Mouse (Mus musculus) ZHBTc4 (cell line): Measurements from ENCODE around the gene Atp8b5.

Experiments used
- DNase-seq: peaks from one replicate; pipeline ENCODE4 v3.0.0-alpha.2; 2011; ENCODE audit warnings: low read depth, low spot score

Gene Atp8b5

GRCm38 (mm10) chr4:43266623-43267322, at the start of gene Atp8b5:
Gene Atp8b5 (plus strand): TSS chr4:43267159.
- peak; percentile 92 for DNase-seq

DNA sequence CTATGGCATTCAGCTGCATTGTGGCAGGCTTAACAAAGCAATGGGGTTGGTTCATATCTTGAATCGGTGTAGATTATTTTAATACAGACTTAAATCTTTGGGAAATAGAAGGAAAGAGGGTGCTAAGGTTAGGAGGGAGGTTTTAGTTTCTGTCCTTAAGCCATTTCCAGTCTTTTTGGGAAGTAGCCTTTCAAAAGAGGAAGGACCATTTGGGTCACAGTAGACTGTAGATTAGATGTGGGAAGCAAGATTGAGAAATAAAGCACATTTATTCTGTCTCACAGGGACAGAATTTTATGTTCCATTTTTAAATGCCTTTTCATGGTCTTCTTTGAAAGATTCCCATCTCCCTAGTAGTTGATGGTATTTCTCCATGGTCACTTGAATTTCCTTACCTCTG, 49.0 kb upstream of the Atp8b5 start:
- DNase-seq = no peak

- DNase-seq = no peak
Measured at GRCm38 (mm10) chr4:43231821-43232220, 35.1 kb upstream of the Atp8b5 start.

- no peak for DNase-seq
Measured at GRCm38 (mm10) chr4:43232985-43233384, 34.0 kb upstream of the Atp8b5 start.

GRCm38 (mm10) chr4:43233489-43233888, 33.5 kb upstream of the Atp8b5 start:
- DNase-seq = no peak

- no peak for DNase-seq
Measured at GRCm38 (mm10) chr4:43236898-43237297, 30.1 kb upstream of the Atp8b5 start.

- DNase-seq = no peak
Measured at GRCm38 (mm10) chr4:43240716-43241115, 26.2 kb upstream of the Atp8b5 start.

- DNase-seq = no peak
Measured at GRCm38 (mm10) chr4:43244022-43244421, 22.9 kb upstream of the Atp8b5 start.

DNA sequence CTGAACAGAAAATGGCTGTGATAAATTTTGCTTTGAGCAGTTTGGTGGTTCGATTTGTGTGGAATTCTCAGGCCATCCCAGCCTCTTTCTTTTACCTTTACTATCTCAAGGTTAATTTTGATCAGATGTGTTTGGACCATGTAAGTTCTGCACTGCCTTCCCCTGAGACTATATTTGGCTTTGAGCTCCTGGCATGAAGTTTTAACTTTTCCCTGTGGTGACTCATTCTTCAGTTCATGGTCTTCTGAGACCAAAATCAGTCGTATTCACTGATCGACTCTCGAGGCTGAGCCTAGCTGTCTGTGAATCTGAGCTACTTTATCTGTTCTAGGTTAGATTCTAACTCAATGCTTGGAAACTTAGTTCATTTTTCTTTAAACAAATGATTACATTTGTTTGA, 21.2 kb upstream of the Atp8b5 start:
- DNase-seq = no peak

DNA sequence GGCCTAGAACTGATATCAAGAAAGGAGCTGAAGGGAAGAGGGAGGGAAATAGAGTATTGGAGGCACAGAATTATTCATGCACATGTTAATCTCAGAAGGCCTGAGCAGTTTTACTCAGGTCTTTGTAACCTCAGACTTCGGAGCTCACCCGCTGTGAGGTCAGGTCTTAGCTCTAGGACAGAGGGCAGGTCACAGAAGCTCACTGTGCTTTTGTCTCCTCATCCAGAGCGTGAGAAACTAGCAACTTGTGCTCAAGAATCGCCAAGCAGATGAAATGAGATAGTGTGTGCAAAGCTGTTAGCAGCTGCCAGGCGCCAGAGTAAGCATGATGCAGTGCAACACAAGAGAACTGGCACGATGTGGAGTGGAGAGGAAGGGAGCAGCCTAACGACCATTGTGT, 18.9 kb upstream of the Atp8b5 start:
- peak; percentile 8 for DNase-seq

DNA sequence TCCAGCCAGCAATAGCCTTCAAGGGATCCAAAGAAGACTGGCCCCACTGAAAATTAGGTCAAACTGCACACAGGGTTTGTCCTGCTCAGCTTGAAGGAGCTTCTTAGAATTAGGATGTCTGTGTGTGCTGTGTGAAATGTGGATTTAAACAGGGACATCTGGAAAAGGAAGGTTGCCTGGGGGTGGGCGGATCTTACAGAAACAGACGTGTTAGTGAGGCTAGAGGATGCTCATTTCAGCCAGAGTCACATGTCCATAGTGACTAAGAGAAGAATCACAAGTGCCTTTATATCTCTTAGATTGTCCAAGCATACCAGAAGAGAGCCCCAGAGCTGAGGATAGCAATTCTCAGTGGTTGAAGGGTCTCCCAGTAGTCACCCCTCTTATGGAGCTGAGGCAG, 18.1 kb upstream of the Atp8b5 start:
- no peak for DNase-seq

DNA sequence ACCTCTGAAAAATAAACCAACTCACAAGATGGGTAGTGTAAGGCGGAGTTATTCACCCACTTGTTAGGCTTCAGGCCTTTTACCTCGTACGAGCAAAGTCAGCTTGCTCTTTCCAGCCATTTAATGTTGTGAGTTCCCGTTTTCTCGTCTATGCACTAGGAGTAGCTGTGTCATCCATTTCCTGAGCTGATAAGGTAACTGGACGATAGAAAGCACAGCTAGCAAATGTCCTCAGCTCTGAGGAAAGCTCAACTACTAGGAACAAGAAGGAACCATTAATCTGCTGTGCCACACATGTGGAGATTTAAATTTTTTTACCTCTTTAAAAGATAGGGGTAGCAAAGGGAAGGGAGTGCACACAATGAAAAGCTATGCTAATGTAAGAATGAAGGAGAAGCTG, 15.7 kb upstream of the Atp8b5 start:
- no peak for DNase-seq

DNA sequence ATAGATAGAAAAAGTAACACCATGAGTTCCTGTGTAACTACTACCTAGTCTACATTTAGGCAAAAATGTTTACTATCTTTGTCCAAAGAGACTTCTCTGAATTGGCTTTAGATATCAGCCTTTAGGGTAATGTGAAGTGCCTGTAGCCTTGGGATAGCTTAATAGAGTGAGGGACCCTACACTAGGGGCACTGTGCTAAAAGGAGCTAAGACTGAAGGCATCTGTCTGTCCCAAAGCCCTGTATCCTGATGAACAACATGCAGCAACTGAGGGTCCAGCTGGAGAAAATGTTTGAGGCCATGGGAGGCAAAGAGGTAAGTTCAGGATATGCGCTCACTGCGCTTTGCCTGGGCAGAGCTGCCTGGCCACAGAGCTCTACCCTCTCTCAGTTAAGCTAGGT, 9.9 kb upstream of the Atp8b5 start:
- DNase-seq = no peak

DNA sequence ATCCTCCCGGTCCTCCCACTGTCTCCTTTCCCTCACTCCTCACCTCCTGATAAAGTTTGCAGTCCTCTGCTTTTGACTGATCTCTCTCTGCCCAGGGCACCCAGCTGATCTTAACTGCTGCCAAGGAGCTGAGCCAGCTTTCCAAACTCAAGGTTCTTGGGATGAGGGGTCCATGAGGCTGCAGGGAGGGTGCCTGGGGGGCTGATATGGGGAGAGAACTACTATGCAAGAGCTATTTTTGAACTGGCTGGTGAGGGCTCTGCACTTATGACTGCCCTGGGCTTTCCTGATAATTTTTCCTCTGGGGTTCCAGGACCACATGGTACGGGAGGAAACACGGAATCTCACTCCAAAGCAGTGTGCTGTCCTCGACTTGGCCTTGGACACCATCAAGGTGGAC, 8.4 kb upstream of the Atp8b5 start:
- no peak for DNase-seq

DNA sequence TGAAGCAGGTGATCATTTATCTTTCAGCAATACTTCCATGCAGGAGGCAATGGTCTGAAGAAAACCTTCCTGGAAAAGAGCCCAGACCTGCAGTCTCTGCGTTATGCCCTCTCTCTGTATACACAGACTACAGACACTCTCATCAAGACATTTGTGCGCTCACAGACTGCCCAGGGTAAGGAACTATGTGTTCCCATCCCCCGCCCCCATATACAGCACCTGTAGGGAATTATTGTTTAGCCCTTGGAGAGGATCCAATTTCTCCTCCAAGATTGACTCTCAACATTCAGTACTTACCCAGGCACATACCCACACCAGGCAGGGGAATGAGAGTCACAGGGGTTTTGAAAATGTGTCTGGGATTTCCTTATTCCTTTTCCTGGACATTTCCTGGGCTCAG, 7.5 kb upstream of the Atp8b5 start:
- DNase-seq = no peak

DNA sequence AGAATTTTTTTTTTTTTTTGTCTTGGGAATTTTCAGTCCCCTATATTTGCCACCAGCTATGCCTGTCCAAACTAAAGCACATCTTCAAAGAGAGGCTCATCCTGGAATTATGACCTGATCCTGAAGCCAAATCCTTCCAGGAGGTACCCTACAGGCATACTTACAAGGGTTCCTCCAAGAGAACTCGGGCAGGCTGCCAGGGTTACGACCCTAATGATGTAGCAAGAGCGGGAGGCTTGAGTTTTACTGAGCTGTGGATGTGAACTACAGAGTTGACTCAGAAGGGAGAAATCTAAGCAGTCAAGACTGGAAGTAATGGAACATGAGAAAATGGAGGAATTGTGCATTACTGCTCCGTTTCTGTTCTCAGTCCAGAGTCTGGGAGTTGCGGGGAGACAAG, 6.9 kb upstream of the Atp8b5 start:
- no peak for DNase-seq

GRCm38 (mm10) chr4:43262821-43263220, 4.1 kb upstream of the Atp8b5 start:
- DNase-seq = no peak

DNA sequence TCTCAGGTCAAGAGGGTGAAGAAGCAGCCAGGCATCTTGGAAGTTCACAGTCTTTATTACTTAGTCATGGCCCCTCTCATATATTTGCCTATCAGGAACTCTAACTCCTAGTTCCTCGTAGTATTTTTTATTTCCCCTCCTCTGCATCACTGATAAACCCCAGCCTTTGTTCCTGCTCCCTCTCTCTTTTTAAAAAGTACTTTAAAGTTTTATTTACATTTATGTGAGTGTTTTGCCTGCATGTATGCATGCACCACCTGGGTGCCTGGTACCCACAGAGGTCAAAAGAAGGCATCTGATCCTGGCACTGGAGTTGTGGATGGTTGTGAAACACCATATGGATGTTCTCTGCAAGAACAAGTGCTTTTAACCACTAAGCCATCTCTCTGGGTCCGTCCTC, 813 bp upstream of the Atp8b5 start:
- DNase-seq = no peak

GRCm38 (mm10) chr4:43267323-43267658, 332 bp downstream of the Atp8b5 start:
- no peak for DNase-seq

- no peak for DNase-seq
Measured at GRCm38 (mm10) chr4:43285476-43285875, 18.5 kb downstream of the Atp8b5 start.

DNA sequence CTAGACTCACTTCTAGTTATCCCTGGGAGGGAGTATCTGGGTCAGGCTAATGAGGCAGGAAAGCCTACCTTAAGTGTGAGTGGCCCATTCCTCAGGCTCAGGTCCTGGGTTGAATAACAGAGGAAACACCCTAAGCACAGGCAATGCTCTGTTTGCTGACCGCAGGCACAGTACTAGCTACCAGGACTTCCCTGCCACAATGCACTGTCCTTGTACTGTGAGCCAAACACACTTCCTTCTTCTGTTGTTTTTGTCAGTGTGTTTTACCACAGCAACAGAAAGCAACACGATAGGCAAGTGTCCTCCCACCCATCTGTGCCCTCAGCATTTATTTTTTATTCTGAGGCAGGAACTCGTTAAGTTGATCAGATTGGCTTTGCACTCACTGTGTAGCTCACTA, 20.3 kb downstream of the Atp8b5 start:
- DNase-seq = no peak

GRCm38 (mm10) chr4:43294001-43294400, 27.0 kb downstream of the Atp8b5 start:
- DNase-seq = peak; percentile 53

GRCm38 (mm10) chr4:43309696-43310338, 42.9 kb downstream of the Atp8b5 start:
- no peak for DNase-seq

GRCm38 (mm10) chr4:43321536-43321935, 54.6 kb downstream of the Atp8b5 start:
- no peak for DNase-seq
